Mouse (Mus musculus): ENCODE data around the gene Pdcd7. TPM values are rescaled to one million over a fixed set of nuclear protein-coding genes. Genes with fewer than 3 reads are reported as not detected.

Pdcd7 gene
- polyA plus RNA-seq, 1 experiment from 2014 or later, result 4.0 TPM

- H3K9me3 ChIP-seq (ENCODE audit: control insufficient read depth, low read length), result no peaks in the 10 kb centered on the region
- no peak for ATAC-seq
- no peak overlapping the region for H3K27ac ChIP-seq (ENCODE audit: low read depth, low read length)
- H3K4me1 ChIP-seq (ENCODE audit: control insufficient read depth, insufficient read depth, low read depth, low read length), result no peaks in the 10 kb centered on the region
- no peak overlapping the region for H3K9ac ChIP-seq (ENCODE audit: low read depth, low read length)
- no peaks in the 10 kb centered on the region for H3K36me3 ChIP-seq (ENCODE audit: control insufficient read depth, insufficient read depth, low read length)
- no peaks in the 10 kb centered on the region for H3K27me3 ChIP-seq (replicated peaks; ENCODE audit: control insufficient read depth, insufficient read depth, low read length)
- H3K4me3 ChIP-seq (ENCODE audit: low read length), result no peak overlapping the region
- peak overlapping the region; percentile 34 for H3K4me2 ChIP-seq (ENCODE audit: low read length)
- 64% methylated on average over 15 of the region's 15 CpGs for WGBS
Observed at GRCm38 (mm10) chr9:65404331-65405183, 58.7 kb downstream of the Pdcd7 start.

DNA sequence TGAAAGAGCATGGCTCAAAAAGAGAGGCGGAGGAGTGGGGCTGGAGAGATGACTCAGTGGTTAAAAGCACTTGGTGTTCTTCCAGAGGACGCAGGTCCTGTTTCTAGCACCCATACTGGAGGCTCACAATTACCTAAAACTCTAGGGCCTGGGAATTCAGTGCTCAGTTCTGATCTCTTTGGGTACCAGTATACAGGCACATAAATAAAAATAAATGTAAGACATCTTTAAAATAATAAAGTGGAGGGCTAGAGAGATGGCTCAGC, 59.2 kb downstream of the Pdcd7 start:
- no peaks in the 10 kb centered on the region for H3K4me1 ChIP-seq (ENCODE audit: control insufficient read depth, insufficient read depth, low read depth, low read length)
- no peaks in the 10 kb centered on the region for H3K27me3 ChIP-seq (replicated peaks; ENCODE audit: control insufficient read depth, insufficient read depth, low read length)
- no peak overlapping the region for H3K27ac ChIP-seq (ENCODE audit: low read depth, low read length)
- H3K4me3 ChIP-seq (ENCODE audit: low read length), result no peak overlapping the region
- WGBS, result 82% methylated on average over 2 of the region's 2 CpGs
- H3K9ac ChIP-seq (ENCODE audit: low read depth, low read length), result no peak overlapping the region
- no peak for ATAC-seq
- H3K9me3 ChIP-seq (ENCODE audit: control insufficient read depth, low read length), result no peaks in the 10 kb centered on the region
- no peak overlapping the region for H3K4me2 ChIP-seq (ENCODE audit: low read length)
- H3K36me3 ChIP-seq (ENCODE audit: control insufficient read depth, insufficient read depth, low read length), result no peaks in the 10 kb centered on the region

- 81% methylated on average over 4 of the region's 5 CpGs for whole genome bisulfite sequencing
- Histone ChIP-seq H3K9ac (ENCODE audit: low read depth, low read length) (no peak overlapping the region), H3K4me1 (ENCODE audit: control insufficient read depth, insufficient read depth, low read depth, low read length) (no peaks in the 10 kb centered on the region), H3K4me3 (ENCODE audit: low read length) (no peak overlapping the region), H3K27ac (ENCODE audit: low read depth, low read length) (no peak overlapping the region), H3K27me3 (replicated peaks; ENCODE audit: control insufficient read depth, insufficient read depth, low read length) (no peaks in the 10 kb centered on the region), H3K36me3 (ENCODE audit: control insufficient read depth, insufficient read depth, low read length) (no peaks in the 10 kb centered on the region), H3K4me2 (ENCODE audit: low read length) (no peak overlapping the region), H3K9me3 (ENCODE audit: control insufficient read depth, low read length) (no peaks in the 10 kb centered on the region)
- ATAC-seq, result no peak
Observed at GRCm38 (mm10) chr9:65407327-65407726, 61.4 kb downstream of the Pdcd7 start.

DNA sequence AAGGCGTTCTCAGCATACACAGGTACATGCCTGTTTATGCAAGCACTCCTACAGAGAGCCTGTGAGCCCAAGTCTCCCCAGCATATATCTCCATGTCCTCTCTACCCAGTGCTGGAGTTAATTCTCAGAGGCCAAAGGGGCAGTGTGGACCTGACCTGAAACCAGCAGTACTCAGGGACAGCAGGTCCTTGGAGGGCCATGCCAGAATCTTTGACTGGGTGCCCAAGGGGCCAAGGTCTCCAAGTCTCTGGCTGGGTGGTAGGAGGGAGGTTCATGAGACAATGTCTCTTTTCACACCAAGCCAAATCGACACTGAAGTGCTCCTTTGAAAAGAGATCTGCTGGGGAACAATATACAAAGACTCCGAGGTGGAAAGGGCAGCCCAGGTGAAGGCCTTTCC, 62.0 kb downstream of the Pdcd7 start:
- H3K9me3 ChIP-seq (ENCODE audit: control insufficient read depth, low read length), result no peaks in the 10 kb centered on the region
- ATAC-seq, result no peak
- no peak overlapping the region for H3K9ac ChIP-seq (ENCODE audit: low read depth, low read length)
- H3K27ac ChIP-seq (ENCODE audit: low read depth, low read length), result no peak overlapping the region
- H3K36me3 ChIP-seq (ENCODE audit: control insufficient read depth, insufficient read depth, low read length), result no peaks in the 10 kb centered on the region
- H3K4me2 ChIP-seq (ENCODE audit: low read length), result no peak overlapping the region
- H3K4me3 ChIP-seq (ENCODE audit: low read length), result no peak overlapping the region
- 68% methylated on average over 3 of the region's 3 CpGs for WGBS
- H3K4me1 ChIP-seq (ENCODE audit: control insufficient read depth, insufficient read depth, low read depth, low read length), result no peaks in the 10 kb centered on the region
- no peaks in the 10 kb centered on the region for H3K27me3 ChIP-seq (replicated peaks; ENCODE audit: control insufficient read depth, insufficient read depth, low read length)

DNA sequence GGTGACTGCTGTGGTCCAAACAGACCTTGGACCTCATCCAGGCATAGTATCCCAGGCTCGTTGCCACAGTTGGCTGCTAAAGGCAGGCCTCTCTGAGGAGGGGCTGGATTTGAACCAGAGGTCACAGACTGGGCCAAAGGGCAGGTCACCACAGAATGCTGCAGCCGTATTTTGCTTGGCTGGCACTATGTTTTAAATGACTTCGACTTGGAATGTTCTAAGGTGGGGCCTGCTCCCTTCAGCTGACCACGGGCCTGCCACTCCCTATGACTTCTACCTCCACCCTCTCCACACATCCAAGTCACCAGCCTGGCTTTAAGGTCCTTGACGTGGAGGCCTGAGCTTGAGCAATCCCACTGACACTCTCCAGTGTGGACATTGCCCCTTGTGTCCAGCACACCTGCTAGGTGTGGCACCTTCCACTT, 63.0 kb downstream of the Pdcd7 start:
- H3K4me1 ChIP-seq (ENCODE audit: control insufficient read depth, insufficient read depth, low read depth, low read length), result no peaks in the 10 kb centered on the region
- H3K9ac ChIP-seq (ENCODE audit: low read depth, low read length), result no peak overlapping the region
- no peak overlapping the region for H3K27ac ChIP-seq (ENCODE audit: low read depth, low read length)
- ATAC-seq, result no peak
- no peak overlapping the region for H3K4me3 ChIP-seq (ENCODE audit: low read length)
- WGBS, result 63% methylated on average over 5 of the region's 5 CpGs
- H3K27me3 ChIP-seq (replicated peaks; ENCODE audit: control insufficient read depth, insufficient read depth, low read length), result no peaks in the 10 kb centered on the region
- no peaks in the 10 kb centered on the region for H3K9me3 ChIP-seq (ENCODE audit: control insufficient read depth, low read length)
- no peak overlapping the region for H3K4me2 ChIP-seq (ENCODE audit: low read length)
- H3K36me3 ChIP-seq (ENCODE audit: control insufficient read depth, insufficient read depth, low read length), result no peaks in the 10 kb centered on the region

Other genes starting within 250 kb of the Pdcd7 start
- gene Igdcc4, start 244.6 kb upstream of the Pdcd7 start, polyA plus RNA-seq (2015; fragmentation: Nextera tagmentation; extraction: Ambion mirVana), result 12.8 and 17.7 TPM in 2 replicates
- gene Igdcc3, start 204.9 kb upstream of the Pdcd7 start, polyA plus RNA-seq (2015; fragmentation: Nextera tagmentation; extraction: Ambion mirVana), result 4.4 and 9.0 TPM in 2 replicates
- 7.7 and 8.3 TPM in 2 replicates for gene Parp16, start 150.8 kb upstream of the Pdcd7 start, polyA plus RNA-seq (2015; fragmentation: Nextera tagmentation; extraction: Ambion mirVana)
- 0.38 and 0.91 TPM in 2 replicates for gene Cilp, start 80.9 kb upstream of the Pdcd7 start, polyA plus RNA-seq (2015; fragmentation: Nextera tagmentation; extraction: Ambion mirVana)
- gene Clpx, start 51.8 kb upstream of the Pdcd7 start, polyA plus RNA-seq (2015; fragmentation: Nextera tagmentation; extraction: Ambion mirVana), result 37.2 and 41.6 TPM in 2 replicates
- gene Ubap1l, start 14.9 kb downstream of the Pdcd7 start, polyA plus RNA-seq (2015; fragmentation: Nextera tagmentation; extraction: Ambion mirVana), result 2.5 and 3.0 TPM in 2 replicates
- gene Kbtbd13, start 45.5 kb downstream of the Pdcd7 start, polyA plus RNA-seq (2015; fragmentation: Nextera tagmentation; extraction: Ambion mirVana), result 0.55 and 0.78 TPM in 2 replicates
- 7.7 and 8.1 TPM in 2 replicates for gene Rasl12, start 52.4 kb downstream of the Pdcd7 start, polyA plus RNA-seq (2015; fragmentation: Nextera tagmentation; extraction: Ambion mirVana)
- gene Slc51b, start 76.9 kb downstream of the Pdcd7 start, polyA plus RNA-seq (2015; fragmentation: Nextera tagmentation; extraction: Ambion mirVana), result not detected in 2 replicates
- gene Mtfmt, start 89.7 kb downstream of the Pdcd7 start, polyA plus RNA-seq (2015; fragmentation: Nextera tagmentation; extraction: Ambion mirVana), result 22.8 and 24.0 TPM in 2 replicates
- gene Spg21, start 114.8 kb downstream of the Pdcd7 start, polyA plus RNA-seq (2015; fragmentation: Nextera tagmentation; extraction: Ambion mirVana), result 107 TPM in 2 replicates
- 1.1 and 1.2 TPM in 2 replicates for gene Ankdd1a, start 174.1 kb downstream of the Pdcd7 start, polyA plus RNA-seq (2015; fragmentation: Nextera tagmentation; extraction: Ambion mirVana)
- 7.1 and 8.0 TPM in 2 replicates for gene Plekho2, start 233.9 kb downstream of the Pdcd7 start, polyA plus RNA-seq (2015; fragmentation: Nextera tagmentation; extraction: Ambion mirVana)
- 3.2 and 4.3 TPM in 2 replicates for gene Pif1, start 241.1 kb downstream of the Pdcd7 start, polyA plus RNA-seq (2015; fragmentation: Nextera tagmentation; extraction: Ambion mirVana)

All from hindbrain, embryonic 16.5 days (tissue).